Mouse (Mus musculus) megakaryocyte progenitor cell, adult 5-6 weeks (primary cell): Measurements from ENCODE around the gene Acadvl. TPM values are rescaled to one million over a fixed set of nuclear protein-coding genes. Genes with fewer than 3 reads are reported as not detected.

ENCODE experiments used
- total RNA-seq, 2 experiments: library from RNA; stranded (forward) in 1 of 2; stranded (reverse) in 1 of 2; fragments of 157-497, 149-512 nt in 1 of 2; fragments of 200-1000 nt in 1 of 2; gene quantifications; 2 replicates each; pipeline versions ENCODE4 v1.2.3 to v1.2.4; 2015 to 2017

The Acadvl gene
- total RNA-seq, 2 experiments from 2014 or later, result 43.6 to 45.7 TPM

Other genes with a start within 250 kb of the Acadvl start
Only the 30 nearest of the 38 such genes appear.
- not detected in 2 replicates for gene Tmem102, start 209.8 kb downstream of the Acadvl start, total RNA-seq (2015)
- not detected in 2 replicates for gene Tmem102, start 209.8 kb downstream of the Acadvl start, total RNA-seq (2017)
- not detected in 2 replicates for gene Gm39566, start 200.1 kb downstream of the Acadvl start, total RNA-seq (2015)
- gene Gm39566, start 200.1 kb downstream of the Acadvl start, total RNA-seq (2017), result not detected in 2 replicates
- not detected in 2 replicates for gene Spem2, start 196.9 kb downstream of the Acadvl start, total RNA-seq (2015)
- not detected in 2 replicates for gene Spem2, start 196.9 kb downstream of the Acadvl start, total RNA-seq (2017)
- gene Spem1, start 193.2 kb downstream of the Acadvl start, total RNA-seq (2015), result not detected in 2 replicates
- gene Spem1, start 193.2 kb downstream of the Acadvl start, total RNA-seq (2017), result 0.79 TPM in 1 of 2 replicates, not detected in the other
- gene Nlgn2, start 177.6 kb downstream of the Acadvl start, total RNA-seq (2015), result 8.4 and 10.8 TPM in 2 replicates
- gene Nlgn2, start 177.6 kb downstream of the Acadvl start, total RNA-seq (2017), result 3.5 and 6.2 TPM in 2 replicates
- 240 and 307 TPM in 2 replicates for gene Tmem256, start 176.9 kb downstream of the Acadvl start, total RNA-seq (2015)
- 174 and 238 TPM in 2 replicates for gene Tmem256, start 176.9 kb downstream of the Acadvl start, total RNA-seq (2017)
- gene Plscr3, start 169.0 kb downstream of the Acadvl start, total RNA-seq (2015), result 60.6 and 62.2 TPM in 2 replicates
- 29.1 and 32.9 TPM in 2 replicates for gene Plscr3, start 169.0 kb downstream of the Acadvl start, total RNA-seq (2017)
- 0.32 TPM in 1 of 2 replicates, not detected in the other for gene Tnk1, start 156.7 kb downstream of the Acadvl start, total RNA-seq (2015)
- gene Tnk1, start 156.7 kb downstream of the Acadvl start, total RNA-seq (2017), result 0.54 TPM in 1 of 2 replicates, not detected in the other
- gene Tmem95, start 137.4 kb downstream of the Acadvl start, total RNA-seq (2015), result not detected in 2 replicates
- gene Tmem95, start 137.4 kb downstream of the Acadvl start, total RNA-seq (2017), result not detected in 2 replicates
- 1.1 and 2.3 TPM in 2 replicates for gene Kctd11, start 134.0 kb downstream of the Acadvl start, total RNA-seq (2015)
- gene Kctd11, start 134.0 kb downstream of the Acadvl start, total RNA-seq (2017), result 0.88 and 1.9 TPM in 2 replicates
- 23.6 and 24.7 TPM in 2 replicates for gene Acap1, start 119.9 kb downstream of the Acadvl start, total RNA-seq (2015)
- gene Acap1, start 119.9 kb downstream of the Acadvl start, total RNA-seq (2017), result 59.2 and 67.5 TPM in 2 replicates
- gene 2810408A11Rik, start 114.4 kb downstream of the Acadvl start, total RNA-seq (2015), result 1.9 and 3.0 TPM in 2 replicates
- gene 2810408A11Rik, start 114.4 kb downstream of the Acadvl start, total RNA-seq (2017), result 1.7 and 6.6 TPM in 2 replicates
- gene Neurl4, start 114.3 kb downstream of the Acadvl start, total RNA-seq (2015), result 9.5 and 11.0 TPM in 2 replicates
- gene Neurl4, start 114.3 kb downstream of the Acadvl start, total RNA-seq (2017), result 20.2 and 21.6 TPM in 2 replicates
- 106 and 114 TPM in 2 replicates for gene Gps2, start 101.5 kb downstream of the Acadvl start, total RNA-seq (2015)
- gene Gps2, start 101.5 kb downstream of the Acadvl start, total RNA-seq (2017), result 46.2 and 56.3 TPM in 2 replicates
- gene Eif5a, start 93.5 kb downstream of the Acadvl start, total RNA-seq (2015), result 1,355 and 1,412 TPM in 2 replicates
- gene Eif5a, start 93.5 kb downstream of the Acadvl start, total RNA-seq (2017), result 1,221 and 1,257 TPM in 2 replicates
- 0.32 TPM in 1 of 2 replicates, not detected in the other for gene Ybx2, start 79.6 kb downstream of the Acadvl start, total RNA-seq (2015)
- gene Ybx2, start 79.6 kb downstream of the Acadvl start, total RNA-seq (2017), result not detected in 2 replicates
- gene Slc2a4, start 67.2 kb downstream of the Acadvl start, total RNA-seq (2015), result 0.22 TPM in 1 of 2 replicates, not detected in the other
- not detected in 2 replicates for gene Slc2a4, start 67.2 kb downstream of the Acadvl start, total RNA-seq (2017)
- not detected in 2 replicates for gene Cldn7, start 50.6 kb downstream of the Acadvl start, total RNA-seq (2015)
- not detected in 2 replicates for gene Cldn7, start 50.6 kb downstream of the Acadvl start, total RNA-seq (2017)
- 131 and 135 TPM in 2 replicates for gene Ctdnep1, start 34.3 kb downstream of the Acadvl start, total RNA-seq (2015)
- gene Ctdnep1, start 34.3 kb downstream of the Acadvl start, total RNA-seq (2017), result 28.7 and 33.7 TPM in 2 replicates
- 110 and 129 TPM in 2 replicates for gene Elp5, start 32.9 kb downstream of the Acadvl start, total RNA-seq (2015)
- 57.5 and 66.1 TPM in 2 replicates for gene Elp5, start 32.9 kb downstream of the Acadvl start, total RNA-seq (2017)
- 387 and 444 TPM in 2 replicates for gene Gabarap, start 24.3 kb downstream of the Acadvl start, total RNA-seq (2015)
- gene Gabarap, start 24.3 kb downstream of the Acadvl start, total RNA-seq (2017), result 242 and 274 TPM in 2 replicates
- gene Phf23, start 19.6 kb downstream of the Acadvl start, total RNA-seq (2015), result 34.5 and 37.9 TPM in 2 replicates
- 31.7 and 40.0 TPM in 2 replicates for gene Phf23, start 19.6 kb downstream of the Acadvl start, total RNA-seq (2017)
- 9.5 and 9.8 TPM in 2 replicates for gene Dvl2, start 14.8 kb downstream of the Acadvl start, total RNA-seq (2015)
- 9.5 and 14.7 TPM in 2 replicates for gene Dvl2, start 14.8 kb downstream of the Acadvl start, total RNA-seq (2017)
- gene Dlg4, start 1.5 kb upstream of the Acadvl start, total RNA-seq (2015), result 5.8 and 6.7 TPM in 2 replicates
- 3.8 and 4.1 TPM in 2 replicates for gene Dlg4, start 1.5 kb upstream of the Acadvl start, total RNA-seq (2017)
- gene Asgr1, start 38.7 kb upstream of the Acadvl start, total RNA-seq (2015), result not detected in 2 replicates
- not detected in 2 replicates for gene Asgr1, start 38.7 kb upstream of the Acadvl start, total RNA-seq (2017)
- gene Asgr2, start 77.2 kb upstream of the Acadvl start, total RNA-seq (2015), result not detected in 2 replicates
- 0.62 TPM in 1 of 2 replicates, not detected in the other for gene Asgr2, start 77.2 kb upstream of the Acadvl start, total RNA-seq (2017)
- 25.7 and 30.7 TPM in 2 replicates for gene Mgl2, start 114.9 kb upstream of the Acadvl start, total RNA-seq (2015)
- 29.3 and 36.6 TPM in 2 replicates for gene Mgl2, start 114.9 kb upstream of the Acadvl start, total RNA-seq (2017)
- gene Clec10a, start 140.8 kb upstream of the Acadvl start, total RNA-seq (2015), result 4.4 and 6.0 TPM in 2 replicates
- gene Clec10a, start 140.8 kb upstream of the Acadvl start, total RNA-seq (2017), result 7.4 and 7.5 TPM in 2 replicates
- not detected in 2 replicates for gene Slc16a11, start 197.3 kb upstream of the Acadvl start, total RNA-seq (2015)
- gene Slc16a11, start 197.3 kb upstream of the Acadvl start, total RNA-seq (2017), result not detected in 2 replicates
- gene Slc16a13, start 205.7 kb upstream of the Acadvl start, total RNA-seq (2015), result 4.4 and 7.0 TPM in 2 replicates
- gene Slc16a13, start 205.7 kb upstream of the Acadvl start, total RNA-seq (2017), result 2.5 and 4.6 TPM in 2 replicates